Mouse (Mus musculus) kidney, adult 2 months (tissue): ENCODE measurements around the gene Tmem132c.

ENCODE experiments used
- CTCF ChIP-seq: fragments of 200-500 bp; conservative IDR thresholded peaks from 2 replicates; pipeline ENCODE4 v1.5.1; 2011; ENCODE audit warnings: low read depth, mild to moderate bottlenecking, control low read depth, low read length, moderate library complexity, mixed read lengths; ENCODE audit not compliant: insufficient read depth, insufficient read length
- POLR2A ChIP-seq: fragments of 200-500 bp; IDR thresholded peaks from one replicate; pipeline ENCODE4 v1.6.1; 2011; ENCODE audit warnings: low read depth, low read length, control low read depth

GRCm38 (mm10) chr5:127368191-127368590 lies 126.6 kb downstream of the Tmem132c start:
- TF ChIP-seq CTCF (no peak), POLR2A (no peak)
